Mouse (Mus musculus) cortical plate, adult 2 months (tissue): Measurements from ENCODE around the gene Cdk15.

Source experiments
- CTCF ChIP-seq: fragments of 200-500 bp; IDR thresholded peaks from 2 replicates; pipeline ENCODE4 v1.5.1; 2011; ENCODE audit warnings: mild to moderate bottlenecking, control low read depth, low read length; ENCODE audit not compliant: insufficient read depth; ENCODE audit errors: extremely low read depth
- POLR2A ChIP-seq: fragments of 200-500 bp; IDR thresholded peaks from 2 replicates; pipeline ENCODE4 v1.6.1; 2011; ENCODE audit warnings: mild to moderate bottlenecking, low read length, control low read depth; ENCODE audit not compliant: insufficient read depth; ENCODE audit errors: extremely low read depth

DNA sequence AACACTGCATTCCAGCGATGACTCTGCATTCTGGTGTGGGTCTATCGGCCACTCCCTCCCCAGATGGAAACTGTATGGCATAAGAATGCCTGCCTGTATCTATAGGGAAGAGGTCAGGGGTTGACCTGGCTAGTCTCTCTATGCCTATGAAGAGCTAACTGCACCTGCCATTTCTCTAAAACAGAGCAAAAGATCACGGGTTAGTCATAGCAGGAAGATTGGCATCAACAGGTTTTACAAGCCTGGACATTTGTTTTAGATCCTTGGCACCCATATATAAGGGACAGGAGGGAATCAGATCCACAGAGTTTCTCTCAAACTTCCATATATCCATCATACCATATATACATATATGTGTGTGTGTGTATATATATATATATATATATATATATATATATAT is 127.7 kb downstream of the Cdk15 start:
- no peak for TF ChIP-seq CTCF
- no peak for TF ChIP-seq POLR2A
